Mouse (Mus musculus) lung, postnatal 0 days (tissue): Measurements from ENCODE around the gene Atp4b. TPM values are rescaled to one million over a fixed set of nuclear protein-coding genes. Genes with fewer than 3 reads are reported as not detected.

ENCODE experiments used
- ATAC-seq: fragments of 200-750 bp; cut with Nextera tagmentation; 2 replicates; pipeline ENCODE4 v1.8.0; 2017; ENCODE audit warnings: moderate library complexity
- DNase-seq: peaks from one replicate; pipeline ENCODE4 v3.0.0-alpha.2; 2016; ENCODE audit warnings: low spot score
- H3K27ac ChIP-seq: fragments of 300-500 bp; sonication (generic); 2 replicates; pipeline ENCODE4 v1.5.1; 2014; ENCODE audit warnings: antibody characterized with exemption, mild to moderate bottlenecking, low read length, mixed read lengths
- H3K27me3 ChIP-seq: fragments of 300-500 bp; sonication (generic); replicated peaks from 2 replicates; pipeline ENCODE4 v1.6.1; 2014; ENCODE audit warnings: low read length, mixed read lengths; ENCODE audit not compliant: insufficient read depth
- H3K36me3 ChIP-seq: fragments of 300-500 bp; sonication (generic); 2 replicates; pipeline ENCODE4 v1.6.1; 2014; ENCODE audit warnings: low read length, mixed read lengths; ENCODE audit not compliant: insufficient read depth
- H3K4me1 ChIP-seq: fragments of 300-500 bp; sonication (generic); 2 replicates; pipeline ENCODE4 v1.6.1; 2014; ENCODE audit warnings: antibody characterized with exemption, low read depth, low read length, mixed read lengths; ENCODE audit not compliant: insufficient read depth
- H3K4me2 ChIP-seq: fragments of 300-500 bp; sonication (generic); replicated peaks from 2 replicates; pipeline ENCODE4 v1.6.1; 2014; ENCODE audit warnings: low read depth, mild to moderate bottlenecking, low read length, moderate library complexity, mixed read lengths
- H3K4me3 ChIP-seq: fragments of 300-500 bp; sonication (generic); 2 replicates; pipeline ENCODE4 v1.5.1; 2014; ENCODE audit warnings: low read depth, low read length
- H3K9ac ChIP-seq: fragments of 300-500 bp; sonication (generic); replicated peaks from 2 replicates; pipeline ENCODE4 v1.6.1; 2014; ENCODE audit warnings: low read depth, mild to moderate bottlenecking
- H3K9me3 ChIP-seq: fragments of 300-500 bp; sonication (generic); 2 replicates; pipeline ENCODE4 v1.6.1; 2016; ENCODE audit warnings: low read length, mixed read lengths
- CTCF ChIP-seq: IDR thresholded peaks from 2 replicates; pipeline ENCODE4 v1.5.1; 2016; ENCODE audit warnings: antibody characterized with exemption, mild to moderate bottlenecking
- EP300 ChIP-seq: IDR thresholded peaks from 2 replicates; pipeline ENCODE4 v1.6.1; 2016; ENCODE audit warnings: antibody characterized with exemption, mild to moderate bottlenecking, control low read depth
- WGBS: fragments of 180-500 bp; shearing (Covaris S2); extraction: QIAGEN DNeasy Blood & Tissue Kit; methylation state at CpG from one replicate; pipeline ENCODE4 v1.1.7; 2014; 5-methylcytosine and 5-hydroxymethylcytosine counted together
- polyA plus RNA-seq: library from polyadenylated mRNA; unstranded; fragments of >200 nt; fragmentation: Nextera tagmentation; extraction: Ambion mirVana; gene quantifications from 2 replicates; pipeline ENCODE4 v1.2.1, GENCODE M21; 2015

Atp4b gene
- polyA plus RNA-seq, 1 experiment from 2014 or later, result not detected

DNA sequence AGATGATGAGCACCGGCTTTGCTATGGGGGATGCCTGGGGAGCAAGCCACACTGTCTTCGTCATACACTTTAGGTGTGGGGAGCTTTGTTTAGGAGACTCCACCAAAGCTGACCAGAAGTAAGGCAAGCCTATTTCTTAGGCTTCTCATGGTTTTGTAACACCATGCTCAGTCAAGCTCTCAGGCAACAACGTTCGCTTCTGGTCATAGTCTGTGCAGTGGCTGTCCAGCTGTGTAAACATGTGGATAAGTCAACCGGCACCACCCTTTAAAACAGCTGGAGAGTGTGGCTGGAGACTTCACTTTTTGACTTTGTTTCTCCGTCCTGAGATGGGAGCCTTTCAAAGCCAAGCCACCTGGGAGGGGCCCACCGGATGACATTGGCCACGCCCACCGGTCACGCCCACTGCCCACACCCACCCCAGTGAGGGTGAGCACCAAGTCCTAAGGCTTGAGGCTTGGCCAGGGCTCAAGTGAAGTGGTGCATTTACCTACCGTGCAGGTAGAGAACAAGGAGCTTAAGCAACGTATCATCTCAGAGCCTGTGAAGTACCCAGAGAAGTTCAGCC, 17.3 kb upstream of the Atp4b start:
- no peaks in the 10 kb centered on the region for H3K27me3 ChIP-seq
- H3K9me3 ChIP-seq, result no peaks in the 10 kb centered on the region
- H3K4me2 ChIP-seq, result no peak overlapping the region
- DNase-seq (no peak), ATAC-seq (peak; percentile 32; the same call in 1 of the 2 replicates)
- 32% methylated on average over 12 of the region's 12 CpGs for WGBS
- H3K9ac ChIP-seq, result no peak overlapping the region
- H3K4me1 ChIP-seq, result no peaks in the 10 kb centered on the region
- no peak overlapping the region for H3K4me3 ChIP-seq
- no peak for TF ChIP-seq CTCF
- TF ChIP-seq EP300, result no peak
- no peaks in the 10 kb centered on the region for H3K36me3 ChIP-seq
- no peak overlapping the region for H3K27ac ChIP-seq

DNA sequence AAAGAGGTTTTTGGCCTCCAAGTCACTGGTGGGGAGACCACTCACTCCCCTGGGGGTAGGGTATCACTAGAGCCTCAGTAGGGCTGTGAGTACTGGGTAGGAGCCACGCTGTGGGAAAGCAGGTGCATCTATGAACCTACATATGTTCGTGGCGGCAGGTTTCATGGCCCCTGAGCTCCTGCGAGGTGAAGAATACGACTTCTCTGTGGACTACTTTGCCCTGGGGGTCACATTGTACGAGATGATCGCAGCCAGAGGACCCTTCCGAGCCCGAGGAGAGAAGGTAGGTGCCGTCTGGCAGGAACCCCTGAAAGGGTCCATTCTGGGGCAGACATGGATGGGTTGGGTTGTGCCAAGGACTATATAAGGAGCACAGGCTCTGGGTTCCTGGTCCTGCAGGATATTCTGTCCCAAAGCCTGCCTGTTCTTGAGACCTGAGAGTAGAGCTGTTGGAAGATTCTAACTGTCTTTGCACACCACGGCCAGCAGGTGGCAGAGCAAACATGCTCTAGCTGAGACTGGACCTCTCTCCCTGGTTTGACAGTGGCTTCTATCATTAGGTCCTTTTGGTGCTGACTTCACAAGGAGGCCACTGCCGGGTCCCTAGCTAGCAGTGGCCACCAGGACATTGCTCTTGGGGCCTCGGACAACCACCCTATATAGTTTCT, 16.4 kb upstream of the Atp4b start:
- H3K36me3 ChIP-seq, result no peaks in the 10 kb centered on the region
- DNase-seq (peak; percentile 75), ATAC-seq (peak; percentile 37; the same call in 1 of the 2 replicates)
- H3K9ac ChIP-seq, result no peak overlapping the region
- H3K4me1 ChIP-seq, result no peaks in the 10 kb centered on the region
- no peak overlapping the region for H3K27ac ChIP-seq
- H3K4me3 ChIP-seq, result no peak overlapping the region
- TF ChIP-seq CTCF (peak; percentile 91), EP300 (no peak)
- no peak overlapping the region for H3K4me2 ChIP-seq
- no peaks in the 10 kb centered on the region for H3K9me3 ChIP-seq
- 60% methylated on average over 13 of the region's 13 CpGs for WGBS
- no peaks in the 10 kb centered on the region for H3K27me3 ChIP-seq

GRCm38 (mm10) chr8:13411597-13411996, 15.0 kb upstream of the Atp4b start:
- H3K9ac ChIP-seq, result no peak overlapping the region
- no peaks in the 10 kb centered on the region for H3K9me3 ChIP-seq
- TF ChIP-seq EP300, result no peak
- peak; percentile 86 for TF ChIP-seq CTCF
- H3K36me3 ChIP-seq, result no peaks in the 10 kb centered on the region
- WGBS, result 27% methylated on average over 6 of the region's 6 CpGs
- no peaks in the 10 kb centered on the region for H3K27me3 ChIP-seq
- no peak overlapping the region for H3K4me2 ChIP-seq
- H3K27ac ChIP-seq, result no peak overlapping the region
- H3K4me3 ChIP-seq, result no peak overlapping the region
- ATAC-seq (no peak), DNase-seq (peak; percentile 68)
- H3K4me1 ChIP-seq, result no peaks in the 10 kb centered on the region

GRCm38 (mm10) chr8:13406011-13406410, 9.4 kb upstream of the Atp4b start:
- TF ChIP-seq CTCF, result no peak
- TF ChIP-seq EP300, result no peak
- H3K4me2 ChIP-seq, result no peak overlapping the region
- WGBS, result 89% methylated on average over 5 of the region's 5 CpGs

DNA sequence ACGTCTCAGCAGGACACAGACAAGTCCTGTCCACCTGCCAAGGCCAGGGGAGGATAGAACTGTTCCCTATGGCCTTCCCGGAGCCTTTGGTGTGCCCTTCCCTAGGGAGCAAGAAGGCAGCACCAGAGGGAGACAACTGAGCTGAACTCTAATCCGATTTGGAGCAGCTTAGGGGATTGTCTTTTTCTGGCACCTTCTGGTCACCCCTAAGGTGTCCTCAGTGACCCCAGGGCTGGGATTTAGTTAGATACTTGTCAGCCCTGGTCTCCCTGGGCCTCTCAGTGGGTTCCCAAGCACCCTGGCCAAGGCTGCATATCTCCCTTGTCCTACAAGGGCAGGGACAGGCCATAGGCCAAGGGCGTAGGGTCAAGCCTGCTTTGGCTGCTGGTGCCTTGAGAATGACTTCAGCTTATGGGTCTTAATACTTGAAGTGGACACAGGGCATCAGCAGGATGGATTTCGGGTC, 8.1 kb upstream of the Atp4b start, which contains the start of gene Grk1:
Grk1 (plus strand) TSS at position 416 of the 466 bp plus-strand sequence.
- ATAC-seq (no peak), DNase-seq (no peak)
- Histone ChIP-seq H3K4me1 (no peaks in the 10 kb centered on the region), H3K9ac (no peak within 1 kb of the TSS), H3K9me3 (no peaks in the 10 kb centered on the region), H3K4me3 (no peak within 1 kb of the TSS), H3K4me2 (no peak within 1 kb of the TSS), H3K27me3 (no peaks in the 10 kb centered on the region), H3K36me3 (no peaks in the 10 kb centered on the region), H3K27ac (no peak within 1 kb of the TSS)
- no peak for TF ChIP-seq EP300
- TF ChIP-seq CTCF, result no peak
- 76% methylated on average over 5 of the region's 5 CpGs for WGBS

More at GRCm38 (mm10) chr8:13406011-13406410, 9.4 kb upstream of the Atp4b start:
- no peaks in the 10 kb centered on the region for H3K27me3 ChIP-seq
- H3K4me1 ChIP-seq, result no peaks in the 10 kb centered on the region
- no peak overlapping the region for H3K27ac ChIP-seq
- H3K9ac ChIP-seq, result no peak overlapping the region
- no peak for DNase-seq
- no peak overlapping the region for H3K4me3 ChIP-seq
- no peaks in the 10 kb centered on the region for H3K36me3 ChIP-seq
- H3K9me3 ChIP-seq, result no peaks in the 10 kb centered on the region
- ATAC-seq, result no peak

- H3K27ac ChIP-seq, result no peak overlapping the region
- no peaks in the 10 kb centered on the region for H3K36me3 ChIP-seq
- no peaks in the 10 kb centered on the region for H3K27me3 ChIP-seq
- no peak for DNase-seq
- H3K9me3 ChIP-seq, result no peaks in the 10 kb centered on the region
- no peak overlapping the region for H3K4me3 ChIP-seq
- ATAC-seq, result no peak
- no peak overlapping the region for H3K4me2 ChIP-seq
- no peak overlapping the region for H3K9ac ChIP-seq
- WGBS, result 31% methylated on average over 6 of the region's 6 CpGs
- TF ChIP-seq CTCF (no peak), EP300 (no peak)
- H3K4me1 ChIP-seq, result no peaks in the 10 kb centered on the region
These were observed 6.9 kb upstream of the Atp4b start for GRCm38 (mm10) chr8:13403517-13403916.
